Mouse (Mus musculus) testis, adult 2 months (tissue): ENCODE data around the gene Hist1h1c. TPM values are rescaled to one million over a fixed set of nuclear protein-coding genes. Genes with fewer than 3 reads are reported as not detected.
"Not testable (repeated sequence)": the region's sequence is repeated elsewhere in the genome, so short reads cannot be mapped to it uniquely, and the experiment has no call there.

Experiments
- H3K27ac ChIP-seq: fragments of 200-500 bp; 2 replicates; pipeline ENCODE4 v1.5.1; 2012; ENCODE audit warnings: low read depth, low read length; ENCODE audit not compliant: control insufficient read depth, insufficient read depth
- H3K27me3 ChIP-seq: fragments of 200-500 bp; 2 replicates; pipeline ENCODE4 v1.6.1; 2012; ENCODE audit warnings: mild to moderate bottlenecking, low read length, moderate library complexity; ENCODE audit not compliant: control insufficient read depth, insufficient read depth
- H3K36me3 ChIP-seq: fragments of 200-500 bp; 2 replicates; pipeline ENCODE4 v1.6.1; 2012; ENCODE audit warnings: mild to moderate bottlenecking, low read length; ENCODE audit not compliant: control insufficient read depth, insufficient read depth
- H3K4me1 ChIP-seq: fragments of 200-500 bp; 2 replicates; pipeline ENCODE4 v1.6.1; 2012; ENCODE audit warnings: low read length; ENCODE audit not compliant: control insufficient read depth, insufficient read depth
- H3K4me3 ChIP-seq: fragments of 200-500 bp; 2 replicates; pipeline ENCODE4 v1.5.1; 2012; ENCODE audit warnings: low read depth, mild to moderate bottlenecking, low read length, moderate library complexity, mixed read lengths; ENCODE audit not compliant: control insufficient read depth
- CTCF ChIP-seq: fragments of 200-500 bp; IDR thresholded peaks from 2 replicates; pipeline ENCODE4 v1.5.1; 2012; ENCODE audit warnings: low read depth, mild to moderate bottlenecking, inconsistent platforms, low read length, moderate library complexity; ENCODE audit not compliant: control insufficient read depth, insufficient read depth, insufficient replicate concordance
- POLR2A ChIP-seq: fragments of 200-500 bp; IDR thresholded peaks from 2 replicates; pipeline ENCODE4 v1.6.1; 2012; ENCODE audit warnings: low read depth, mild to moderate bottlenecking, inconsistent platforms, low read length, moderate library complexity; ENCODE audit not compliant: control insufficient read depth
- polyA plus RNA-seq: library from polyadenylated mRNA; depleted of rRNA; stranded (reverse); fragments of >200 nt; gene quantifications from 2 replicates; pipeline ENCODE4 v1.2.3, GENCODE M21; 2012

The Hist1h1c gene
- polyA plus RNA-seq, 1 experiment = 5.4 TPM

DNA sequence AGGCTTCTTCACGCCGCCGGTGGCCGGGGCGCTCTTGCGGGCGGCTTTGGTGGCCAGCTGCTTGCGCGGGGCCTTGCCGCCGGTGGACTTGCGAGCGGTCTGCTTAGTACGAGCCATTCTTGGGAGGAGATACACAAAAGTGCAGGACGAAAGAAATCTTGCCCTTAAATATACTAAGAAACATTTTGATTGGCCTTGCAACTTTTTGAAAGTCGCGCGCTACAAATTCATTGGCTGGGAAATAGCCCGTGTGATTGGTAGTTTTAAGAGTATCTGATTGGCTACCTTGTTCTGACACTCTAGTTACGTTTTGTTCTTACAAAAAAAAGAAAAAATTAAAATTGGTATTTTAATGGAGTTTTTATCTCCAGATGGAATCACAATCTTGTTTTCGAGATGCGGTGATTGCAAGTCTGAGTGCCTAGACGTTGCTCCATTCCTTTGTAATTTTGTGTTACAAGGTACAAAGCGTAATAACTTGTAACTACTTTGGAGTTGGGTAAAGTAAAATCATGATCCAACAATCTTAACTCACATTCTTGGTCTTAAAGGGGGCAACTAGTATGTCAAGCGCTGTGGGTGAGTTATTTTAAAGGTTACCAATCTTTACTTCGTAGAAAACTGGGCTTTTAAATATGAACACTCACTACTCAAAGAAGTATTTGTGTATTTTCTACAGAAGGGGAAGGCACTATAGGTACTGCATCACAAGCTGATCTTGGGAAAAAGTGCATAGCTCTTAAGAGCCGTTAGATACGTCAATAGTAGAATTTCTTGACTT, 7.0 kb downstream of the Hist1h1c start, which contains the start of gene Hist1h3c:
Gene Hist1h3c, minus strand, starts transcription at position 222 of the 781 bp plus-strand sequence.
- no peak for TF ChIP-seq POLR2A
- no peak for TF ChIP-seq CTCF
- peaks cover 6% of the 10 kb centered on the region for H3K4me1 ChIP-seq
- no peaks in the 10 kb centered on the region for H3K36me3 ChIP-seq
- H3K4me3 ChIP-seq = peak within 1 kb of the TSS; percentile 37
- H3K27ac ChIP-seq = peak within 1 kb of the TSS; percentile 58
- H3K27me3 ChIP-seq = no peaks in the 10 kb centered on the region

DNA sequence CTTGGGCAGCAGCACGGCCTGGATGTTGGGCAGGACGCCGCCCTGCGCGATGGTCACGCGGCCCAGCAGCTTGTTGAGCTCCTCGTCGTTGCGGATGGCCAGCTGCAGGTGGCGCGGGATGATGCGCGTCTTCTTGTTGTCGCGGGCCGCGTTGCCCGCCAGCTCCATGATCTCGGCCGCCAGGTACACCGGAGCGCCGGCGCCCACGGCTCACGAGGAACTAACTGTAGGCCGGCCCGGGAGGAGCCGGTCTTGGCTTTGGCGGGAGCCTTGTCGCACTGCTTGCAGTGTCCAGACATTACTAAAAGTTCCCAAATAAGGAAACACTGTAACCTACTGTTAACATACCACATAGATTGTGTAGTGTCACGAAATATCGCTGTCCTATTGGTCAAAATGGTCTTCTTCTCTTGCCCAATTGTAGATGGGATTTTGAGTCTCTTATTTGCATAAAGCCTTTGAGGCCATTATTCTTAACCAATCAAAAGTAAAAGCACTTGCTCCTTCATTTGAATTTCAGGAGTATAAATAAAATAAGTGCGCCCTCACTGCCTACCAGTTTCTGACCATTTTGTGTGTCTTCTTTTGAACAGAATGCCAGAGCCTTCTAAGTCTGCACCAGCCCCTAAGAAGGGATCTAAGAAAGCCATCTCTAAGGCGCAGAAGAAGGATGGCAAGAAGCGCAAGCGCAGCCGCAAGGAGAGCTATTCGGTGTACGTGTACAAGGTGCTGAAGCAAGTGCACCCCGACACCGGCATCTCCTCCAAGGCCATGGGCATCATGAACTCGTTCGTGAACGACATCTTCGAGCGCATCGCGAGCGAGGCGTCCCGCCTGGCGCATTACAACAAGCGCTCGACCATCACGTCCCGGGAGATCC, 7.8 kb downstream of the Hist1h1c start, which contains the start of gene Hist1h2bb:
Gene Hist1h2bb, plus strand, starts transcription at position 534 of the 880 bp plus-strand sequence.
- H3K27me3 ChIP-seq, H3K4me1 ChIP-seq, H3K36me3 ChIP-seq: not testable (repeated sequence)
- Histone ChIP-seq H3K27ac (peak within 1 kb of the TSS; percentile 65), H3K4me3 (peak within 1 kb of the TSS; percentile 37)

- Histone ChIP-seq H3K4me1 (peaks cover 6% of the 10 kb centered on the region), H3K27me3 (no peaks in the 10 kb centered on the region), H3K36me3 (no peaks in the 10 kb centered on the region), H3K4me3 (no peak overlapping the region), H3K27ac (peak overlapping the region; percentile 65; the same call in 1 of the 2 replicates)
- TF ChIP-seq POLR2A = no peak
- no peak for TF ChIP-seq CTCF
Observed at GRCm38 (mm10) chr13:23747081-23747891, 8.7 kb downstream of the Hist1h1c start.

- no peak for TF ChIP-seq CTCF
- no peak for TF ChIP-seq POLR2A
- Histone ChIP-seq H3K27ac (no peak overlapping the region), H3K27me3 (no peaks in the 10 kb centered on the region), H3K36me3 (no peaks in the 10 kb centered on the region), H3K4me1 (peaks cover 7% of the 10 kb centered on the region), H3K4me3 (no peak overlapping the region)
Observed at GRCm38 (mm10) chr13:23747892-23748288, 9.3 kb downstream of the Hist1h1c start.

DNA sequence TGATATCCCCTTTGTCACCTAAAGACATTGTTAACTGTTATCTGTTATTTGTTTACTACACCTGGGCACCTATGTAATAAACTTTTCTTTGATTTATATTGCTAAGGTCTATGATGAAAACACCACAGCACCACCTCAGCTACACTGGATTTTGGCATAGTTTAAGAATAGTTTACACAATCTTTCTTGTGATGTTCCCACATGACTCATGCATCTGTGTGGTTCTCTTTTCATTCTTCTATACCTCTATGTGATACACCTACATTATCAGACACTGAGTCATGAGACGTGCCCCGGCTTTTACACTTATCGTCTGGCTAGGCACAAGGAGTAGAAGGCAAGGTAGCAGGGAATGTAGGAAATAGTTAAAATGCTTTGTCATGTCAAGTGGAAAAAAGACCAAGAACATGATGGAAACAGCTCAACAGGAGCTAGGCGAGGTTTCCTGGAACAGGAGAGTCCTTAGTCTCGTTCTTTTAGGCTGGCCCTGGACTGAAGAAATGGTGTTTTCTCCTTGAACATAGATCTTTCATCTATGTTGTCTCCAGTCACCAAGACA, 11.0 kb downstream of the Hist1h1c start:
- Histone ChIP-seq H3K4me3 (no peak overlapping the region), H3K27ac (no peak overlapping the region), H3K27me3 (no peaks in the 10 kb centered on the region), H3K4me1 (peaks cover 7% of the 10 kb centered on the region), H3K36me3 (no peaks in the 10 kb centered on the region)
- TF ChIP-seq CTCF (no peak), POLR2A (no peak)

DNA sequence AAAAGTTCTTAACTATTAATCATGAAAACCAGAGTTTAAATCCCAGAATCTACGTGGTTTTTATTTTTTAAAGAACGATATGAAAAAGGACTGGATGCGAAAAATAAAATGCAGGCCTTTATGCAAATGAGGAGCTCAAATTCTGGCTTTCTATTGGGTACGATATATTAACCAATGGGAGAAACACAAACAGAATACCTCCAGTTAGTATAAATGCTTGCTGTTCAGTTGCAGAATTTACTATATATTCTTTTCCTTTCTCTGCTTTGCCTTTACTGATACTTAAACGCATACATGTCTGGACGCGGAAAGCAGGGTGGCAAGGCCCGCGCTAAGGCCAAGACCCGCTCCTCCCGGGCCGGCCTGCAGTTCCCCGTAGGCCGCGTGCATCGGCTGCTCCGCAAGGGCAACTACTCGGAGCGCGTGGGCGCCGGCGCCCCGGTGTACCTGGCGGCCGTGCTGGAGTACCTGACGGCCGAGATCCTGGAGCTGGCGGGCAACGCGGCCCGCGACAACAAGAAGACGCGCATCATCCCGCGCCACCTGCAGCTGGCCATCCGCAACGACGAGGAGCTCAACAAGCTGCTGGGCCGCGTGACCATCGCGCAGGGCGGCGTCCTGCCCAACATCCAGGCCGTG, 12.3 kb downstream of the Hist1h1c start, which contains the start of gene Hist1h2ab:
Gene Hist1h2ab, plus strand, starts transcription at position 288 of the 639 bp plus-strand sequence.
- Histone ChIP-seq H3K4me3 (peak within 1 kb of the TSS; percentile 60), H3K27ac (peak within 1 kb of the TSS; percentile 78)
- H3K4me1 ChIP-seq, H3K36me3 ChIP-seq, H3K27me3 ChIP-seq: not testable (repeated sequence)
- TF ChIP-seq POLR2A = peak; percentile 49; the same call in 1 of the 2 replicates

GRCm38 (mm10) chr13:23751478-23751956, 12.9 kb downstream of the Hist1h1c start:
- Histone ChIP-seq H3K36me3 (no peaks in the 10 kb centered on the region), H3K4me1 (peaks cover 4% of the 10 kb centered on the region), H3K4me3 (peak overlapping the region; percentile 45), H3K27me3 (no peaks in the 10 kb centered on the region), H3K27ac (peak overlapping the region; percentile 66)
- no peak for TF ChIP-seq CTCF
- TF ChIP-seq POLR2A = no peak

DNA sequence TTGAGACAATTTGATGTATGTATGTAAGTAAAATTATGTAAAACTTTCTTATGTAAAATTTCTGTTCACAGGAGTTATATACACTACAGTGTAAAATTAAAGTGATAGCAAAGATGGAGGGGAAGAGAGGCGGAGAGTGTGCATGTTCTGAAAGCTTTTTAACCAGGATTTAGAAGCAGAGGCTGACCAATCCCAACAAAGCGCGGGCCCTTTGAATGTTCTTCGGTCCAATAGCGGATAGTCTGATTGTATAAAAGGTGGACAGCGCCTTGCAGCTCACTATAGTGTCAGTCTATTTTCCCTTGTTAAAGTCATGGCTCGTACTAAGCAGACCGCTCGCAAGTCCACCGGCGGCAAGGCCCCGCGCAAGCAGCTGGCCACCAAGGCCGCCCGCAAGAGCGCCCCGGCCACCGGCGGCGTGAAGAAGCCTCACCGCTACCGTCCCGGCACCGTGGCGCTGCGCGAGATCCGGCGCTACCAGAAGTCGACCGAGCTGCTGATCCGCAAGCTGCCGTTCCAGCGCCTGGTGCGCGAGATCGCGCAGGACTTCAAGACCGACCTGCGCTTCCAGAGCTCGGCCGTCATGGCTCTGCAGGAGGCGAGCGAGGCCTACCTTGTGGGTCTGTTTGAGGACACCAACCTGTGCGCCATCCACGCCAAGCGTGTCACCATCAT, 13.6 kb downstream of the Hist1h1c start, which contains the start of gene Hist1h3b:
Gene Hist1h3b, plus strand, starts transcription at position 201 of the 675 bp plus-strand sequence.
- peak within 1 kb of the TSS; percentile 60 for H3K4me3 ChIP-seq
- not testable (repeated sequence) for H3K27me3 ChIP-seq, H3K4me1 ChIP-seq, H3K36me3 ChIP-seq
- peak within 1 kb of the TSS; percentile 78 for H3K27ac ChIP-seq
